Mouse (Mus musculus) retina, adult 2 months (tissue): ENCODE measurements at regions not wholly inside any gene's neighbourhood (a gene's known extent, or its start where the extent isn't known, plus 50 kb on each side); places are given as distances from the start of the nearest gene placed in this dataset.

Source experiments
- DNase-seq: peaks from one replicate; pipeline ENCODE4 v3.0.0-alpha.2; 2012; ENCODE audit warnings: low read depth, low spot score

- DNase-seq, result no peak
Measured at GRCm38 (mm10) chr6:108910330-108910729, 81.9 kb downstream of the Edem1 start.

GRCm38 (mm10) chr6:108912539-108912938, 84.1 kb downstream of the Edem1 start:
- DNase-seq, result no peak

GRCm38 (mm10) chr6:108919372-108919913, 91.0 kb downstream of the Edem1 start:
- no peak for DNase-seq

- no peak for DNase-seq
Measured at GRCm38 (mm10) chr6:108921181-108921580, 92.7 kb downstream of the Edem1 start.

GRCm38 (mm10) chr6:108922564-108922963, 94.1 kb downstream of the Edem1 start:
- DNase-seq, result no peak

- DNase-seq, result no peak
Measured at GRCm38 (mm10) chr6:108928981-108929380, 100.5 kb downstream of the Edem1 start.

- no peak for DNase-seq
Measured at GRCm38 (mm10) chr6:108938646-108939045, 110.2 kb downstream of the Edem1 start.

- DNase-seq, result no peak
Measured at GRCm38 (mm10) chr6:108942288-108942687, 113.8 kb downstream of the Edem1 start.

GRCm38 (mm10) chr6:108952389-108952788, 123.9 kb downstream of the Edem1 start:
- DNase-seq, result no peak

- DNase-seq, result no peak
Measured at GRCm38 (mm10) chr6:108962810-108963209, 134.4 kb downstream of the Edem1 start.

- peak; percentile 11 for DNase-seq
Measured at GRCm38 (mm10) chr6:108963295-108963694, 134.9 kb downstream of the Edem1 start.

- DNase-seq, result no peak
Measured at GRCm38 (mm10) chr6:108969477-108970176, 141.2 kb downstream of the Edem1 start.

GRCm38 (mm10) chr6:108971415-108972089, 143.1 kb downstream of the Edem1 start:
- no peak for DNase-seq

GRCm38 (mm10) chr6:108973701-108974100, 145.3 kb downstream of the Edem1 start:
- DNase-seq, result no peak

GRCm38 (mm10) chr6:108989506-108989905, 161.1 kb downstream of the Edem1 start:
- no peak for DNase-seq

- no peak for DNase-seq
Measured at GRCm38 (mm10) chr6:108993743-108994142, 165.3 kb downstream of the Edem1 start.

- no peak for DNase-seq
Measured at GRCm38 (mm10) chr6:109004443-109004842, 176.0 kb downstream of the Edem1 start.

- no peak for DNase-seq
Measured at GRCm38 (mm10) chr6:109009364-109009763, 180.9 kb downstream of the Edem1 start.

GRCm38 (mm10) chr6:109009793-109010192, 181.4 kb downstream of the Edem1 start:
- no peak for DNase-seq

GRCm38 (mm10) chr6:109019731-109020130, 191.3 kb downstream of the Edem1 start:
- DNase-seq, result no peak
